Mouse (Mus musculus): ENCODE data around the gene Vkorc1. TPM values are rescaled to one million over a fixed set of nuclear protein-coding genes. Genes with fewer than 3 reads are reported as not detected.
A peak's percentile ranks its signal among the peaks of the same experiment; 100 is the strongest.
"Not testable (repeated sequence)": the region's sequence is repeated elsewhere in the genome, so short reads cannot be mapped to it uniquely, and the experiment has no call there.

Gene Vkorc1
- polyA plus RNA-seq (2016; fragmentation: Nextera tagmentation; extraction: Ambion mirVana) = 81.7 and 84.7 TPM in 2 replicates

GRCm38 (mm10) chr7:127895442-127895841 lies at the start of gene Vkorc1, which contains the start of gene Gm21974:
Gene Vkorc1, minus strand, starts transcription at chr7:127895617.
Gene Gm21974, minus strand, starts transcription at chr7:127895454.
- Histone ChIP-seq H3K27me3 (0 out of 2 replicates have a peak, but pooled peaks cover 2% of the 10 kb centered on the region), H3K4me3 (replicated peaks) (peak within 1 kb of the TSS; percentile 59), H3K9ac (replicated peaks) (peak within 1 kb of the TSS; percentile 70), H3K9me3 (no peaks in the 10 kb centered on the region), H3K36me3 (peaks cover 33% of the 10 kb centered on the region), H3K27ac (peak within 1 kb of the TSS; percentile 80), H3K4me2 (peak within 1 kb of the TSS; percentile 79), H3K4me1 (replicated peaks) (peaks cover 13% of the 10 kb centered on the region)
- WGBS = under 1% methylated on average over 26 of the region's 26 CpGs
- peak; percentile 98 for ATAC-seq (ENCODE audit: insufficient number of reproducible peaks, insufficient read depth, low FRiP score, low TSS enrichment, low read depth)

GRCm38 (mm10) chr7:127944614-127945013 lies 49.2 kb upstream of the Vkorc1 start:
- H3K4me3 ChIP-seq (replicated peaks) = peak overlapping the region; percentile 17; the same call in 1 of the 2 replicates
- 10% methylated on average over 23 of the region's 23 CpGs for WGBS
- no peak overlapping the region for H3K27ac ChIP-seq
- ATAC-seq (ENCODE audit: insufficient number of reproducible peaks, insufficient read depth, low FRiP score, low TSS enrichment, low read depth) = no peak
- peak overlapping the region; percentile 32 for H3K4me2 ChIP-seq
- peaks cover 4% of the 10 kb centered on the region; the same call in 1 of the 2 replicates for H3K4me1 ChIP-seq (replicated peaks)
- no peaks in the 10 kb centered on the region for H3K9me3 ChIP-seq
- 0 out of 2 replicates have a peak overlapping the region, but pooled peaks have one; percentile 23 for H3K9ac ChIP-seq (replicated peaks)
- no peaks in the 10 kb centered on the region for H3K36me3 ChIP-seq
- peaks cover 46% of the 10 kb centered on the region for H3K27me3 ChIP-seq

- not testable (repeated sequence) for H3K27ac ChIP-seq; H3K4me2 ChIP-seq; ATAC-seq (ENCODE audit: insufficient number of reproducible peaks, insufficient read depth, low FRiP score, low TSS enrichment, low read depth); H3K4me1 ChIP-seq (replicated peaks); H3K9ac ChIP-seq (replicated peaks); H3K9me3 ChIP-seq; H3K36me3 ChIP-seq; H3K4me3 ChIP-seq (replicated peaks)
- 50% methylated on average over 2 of the region's 2 CpGs for WGBS
- peaks cover 42% of the 10 kb centered on the region for H3K27me3 ChIP-seq
Measured at GRCm38 (mm10) chr7:127942097-127942496, 46.7 kb upstream of the Vkorc1 start.

GRCm38 (mm10) chr7:127936216-127936884 lies 40.9 kb upstream of the Vkorc1 start:
- Histone ChIP-seq H3K27me3 (peaks cover 5% of the 10 kb centered on the region), H3K4me1 (replicated peaks) (peaks cover 20% of the 10 kb centered on the region), H3K4me2 (peak overlapping the region; percentile 90), H3K9me3 (no peaks in the 10 kb centered on the region), H3K36me3 (no peaks in the 10 kb centered on the region), H3K27ac (no peak overlapping the region), H3K9ac (replicated peaks) (peak overlapping the region; percentile 81), H3K4me3 (replicated peaks) (peak overlapping the region; percentile 66)
- 57% methylated on average over 18 of the region's 18 CpGs for WGBS
- no peak; the same call in 1 of the 2 replicates for ATAC-seq (ENCODE audit: insufficient number of reproducible peaks, insufficient read depth, low FRiP score, low TSS enrichment, low read depth)

GRCm38 (mm10) chr7:127935748-127936159 lies 40.3 kb upstream of the Vkorc1 start:
- no peaks in the 10 kb centered on the region for H3K9me3 ChIP-seq
- no peaks in the 10 kb centered on the region for H3K36me3 ChIP-seq

GRCm38 (mm10) chr7:127935028-127935722 lies 39.8 kb upstream of the Vkorc1 start:
- Histone ChIP-seq H3K27me3 (peaks cover 11% of the 10 kb centered on the region), H3K9ac (replicated peaks) (peak overlapping the region; percentile 81), H3K4me1 (replicated peaks) (peaks cover 22% of the 10 kb centered on the region), H3K27ac (peak overlapping the region; percentile 51; the same call in 1 of the 2 replicates), H3K4me3 (replicated peaks) (peak overlapping the region; percentile 66), H3K9me3 (no peaks in the 10 kb centered on the region), H3K4me2 (peak overlapping the region; percentile 90), H3K36me3 (no peaks in the 10 kb centered on the region)
- ATAC-seq (ENCODE audit: insufficient number of reproducible peaks, insufficient read depth, low FRiP score, low TSS enrichment, low read depth) = peak; percentile 90
- WGBS = 7% methylated on average over 31 of the region's 32 CpGs

More at GRCm38 (mm10) chr7:127935748-127936159, 40.3 kb upstream of the Vkorc1 start:
- peak; percentile 12; the same call in 1 of the 2 replicates for ATAC-seq (ENCODE audit: insufficient number of reproducible peaks, insufficient read depth, low FRiP score, low TSS enrichment, low read depth)
- Histone ChIP-seq H3K27me3 (peaks cover 6% of the 10 kb centered on the region), H3K4me2 (peak overlapping the region; percentile 90), H3K4me1 (replicated peaks) (peaks cover 22% of the 10 kb centered on the region), H3K4me3 (replicated peaks) (peak overlapping the region; percentile 66), H3K27ac (peak overlapping the region; percentile 51; the same call in 1 of the 2 replicates), H3K9ac (replicated peaks) (peak overlapping the region; percentile 81)
- 2% methylated on average over 37 of the region's 38 CpGs for WGBS

- Histone ChIP-seq H3K9ac (replicated peaks) (no peak overlapping the region; the same call in 1 of the 2 replicates), H3K4me3 (replicated peaks) (no peak overlapping the region), H3K4me1 (replicated peaks) (peaks cover 32% of the 10 kb centered on the region), H3K4me2 (no peak overlapping the region), H3K27ac (no peak overlapping the region), H3K9me3 (no peaks in the 10 kb centered on the region), H3K27me3 (peaks cover 22% of the 10 kb centered on the region), H3K36me3 (no peaks in the 10 kb centered on the region)
- no peak for ATAC-seq (ENCODE audit: insufficient number of reproducible peaks, insufficient read depth, low FRiP score, low TSS enrichment, low read depth)
- WGBS = 86% methylated on average over 5 of the region's 5 CpGs
Measured at GRCm38 (mm10) chr7:127934075-127934474, 38.7 kb upstream of the Vkorc1 start.

GRCm38 (mm10) chr7:127932273-127933031 lies 37.0 kb upstream of the Vkorc1 start:
- H3K4me3 ChIP-seq (replicated peaks) = no peak overlapping the region
- ATAC-seq (ENCODE audit: insufficient number of reproducible peaks, insufficient read depth, low FRiP score, low TSS enrichment, low read depth) = no peak
- H3K4me1 ChIP-seq (replicated peaks) = peaks cover 35% of the 10 kb centered on the region
- H3K9me3 ChIP-seq = no peaks in the 10 kb centered on the region
- 23% methylated on average over 13 of the region's 13 CpGs for WGBS
- H3K4me2 ChIP-seq = no peak overlapping the region
- peaks cover 38% of the 10 kb centered on the region for H3K27me3 ChIP-seq
- 0 out of 2 replicates have a peak overlapping the region, but pooled peaks have one; percentile 25 for H3K27ac ChIP-seq
- 0 out of 2 replicates have a peak, but pooled peaks cover 3% of the 10 kb centered on the region for H3K36me3 ChIP-seq
- no peak overlapping the region for H3K9ac ChIP-seq (replicated peaks)

- Histone ChIP-seq H3K4me1 (replicated peaks) (peaks cover 35% of the 10 kb centered on the region), H3K4me2 (no peak overlapping the region)
- 50% methylated on average over 13 of the region's 13 CpGs for WGBS
Measured at GRCm38 (mm10) chr7:127931351-127932135, 36.1 kb upstream of the Vkorc1 start.

GRCm38 (mm10) chr7:127930636-127931035 lies 35.2 kb upstream of the Vkorc1 start:
- 77% methylated on average over 5 of the region's 5 CpGs for WGBS
- peaks cover 28% of the 10 kb centered on the region for H3K4me1 ChIP-seq (replicated peaks)
- no peak overlapping the region for H3K4me3 ChIP-seq (replicated peaks)
- H3K27me3 ChIP-seq = peaks cover 36% of the 10 kb centered on the region
- no peak for ATAC-seq (ENCODE audit: insufficient number of reproducible peaks, insufficient read depth, low FRiP score, low TSS enrichment, low read depth)
- H3K4me2 ChIP-seq = no peak overlapping the region
- peaks cover 20% of the 10 kb centered on the region for H3K36me3 ChIP-seq
- no peaks in the 10 kb centered on the region for H3K9me3 ChIP-seq
- H3K9ac ChIP-seq (replicated peaks) = no peak overlapping the region
- no peak overlapping the region for H3K27ac ChIP-seq

More at GRCm38 (mm10) chr7:127931351-127932135, 36.1 kb upstream of the Vkorc1 start:
- Histone ChIP-seq H3K9me3 (no peaks in the 10 kb centered on the region), H3K27ac (0 out of 2 replicates have a peak overlapping the region, but pooled peaks have one; percentile 25), H3K4me3 (replicated peaks) (no peak overlapping the region), H3K9ac (replicated peaks) (no peak overlapping the region), H3K36me3 (peaks cover 11% of the 10 kb centered on the region; the same call in 1 of the 2 replicates), H3K27me3 (peaks cover 40% of the 10 kb centered on the region)
- ATAC-seq (ENCODE audit: insufficient number of reproducible peaks, insufficient read depth, low FRiP score, low TSS enrichment, low read depth) = no peak
